Mouse (Mus musculus) urinary bladder, adult 18-20 months (tissue): ENCODE results near the gene Ccdc149.

Experiments used
- DNase-seq, 2 experiments: peaks; one replicate each; pipeline ENCODE4 v3.0.0; 2022; ENCODE audit warnings: low spot score in 2 of 2, mixed read lengths in 2 of 2

Ccdc149 gene

GRCm38 (mm10) chr5:52470991-52471801 is at the start of gene Ccdc149:
Gene Ccdc149 (minus strand): TSS chr5:52471521.
- peak; percentile 63 to 70 for DNase-seq

GRCm38 (mm10) chr5:52519921-52520320 is 48.6 kb upstream of the Ccdc149 start:
- no peak for DNase-seq

GRCm38 (mm10) chr5:52516072-52516476 is 44.8 kb upstream of the Ccdc149 start:
- DNase-seq, result peak in 1 of 2 experiments; percentile 14

GRCm38 (mm10) chr5:52515246-52516021 is 44.1 kb upstream of the Ccdc149 start:
- DNase-seq, result peak; percentile 38 to 52

GRCm38 (mm10) chr5:52511089-52511488 is 39.8 kb upstream of the Ccdc149 start:
- DNase-seq, result no peak

- no peak for DNase-seq
These were observed 38.1 kb upstream of the Ccdc149 start for GRCm38 (mm10) chr5:52509416-52509815.

GRCm38 (mm10) chr5:52504666-52505065 is 33.3 kb upstream of the Ccdc149 start:
- DNase-seq, result no peak

GRCm38 (mm10) chr5:52504148-52504547 is 32.8 kb upstream of the Ccdc149 start:
- DNase-seq, result no peak

- DNase-seq, result no peak
These were observed 24.4 kb upstream of the Ccdc149 start for GRCm38 (mm10) chr5:52495671-52496070.

GRCm38 (mm10) chr5:52491496-52491895 is 20.2 kb upstream of the Ccdc149 start:
- no peak for DNase-seq

- DNase-seq, result no peak
These were observed 16.5 kb upstream of the Ccdc149 start for GRCm38 (mm10) chr5:52487559-52488430.

- no peak for DNase-seq
These were observed 5.5 kb upstream of the Ccdc149 start for GRCm38 (mm10) chr5:52476826-52477225.

- peak; percentile 75 to 82 for DNase-seq
These were observed 5.0 kb upstream of the Ccdc149 start for GRCm38 (mm10) chr5:52476292-52476701.

- DNase-seq, result no peak
These were observed 2.7 kb upstream of the Ccdc149 start for GRCm38 (mm10) chr5:52473988-52474387.

GRCm38 (mm10) chr5:52470551-52470950 is 770 bp downstream of the Ccdc149 start:
- peak in 1 of 2 experiments; percentile 4 for DNase-seq

GRCm38 (mm10) chr5:52467841-52468240 is 3.5 kb downstream of the Ccdc149 start:
- no peak for DNase-seq

GRCm38 (mm10) chr5:52462447-52462846 is 8.9 kb downstream of the Ccdc149 start:
- DNase-seq, result no peak

GRCm38 (mm10) chr5:52461434-52462124 is 9.7 kb downstream of the Ccdc149 start:
- DNase-seq, result no peak

- DNase-seq, result no peak
These were observed 12.0 kb downstream of the Ccdc149 start for GRCm38 (mm10) chr5:52459308-52459707.

- DNase-seq, result no peak
These were observed 14.2 kb downstream of the Ccdc149 start for GRCm38 (mm10) chr5:52457154-52457553.

- no peak for DNase-seq
These were observed 20.5 kb downstream of the Ccdc149 start for GRCm38 (mm10) chr5:52450821-52451220.
